Mouse (Mus musculus): ENCODE measurements around the gene Brca1. TPM values are rescaled to one million over a fixed set of nuclear protein-coding genes. Genes with fewer than 3 reads are reported as not detected.

Brca1 gene
- polyA plus RNA-seq, 1 experiment = 1.0 TPM

DNA sequence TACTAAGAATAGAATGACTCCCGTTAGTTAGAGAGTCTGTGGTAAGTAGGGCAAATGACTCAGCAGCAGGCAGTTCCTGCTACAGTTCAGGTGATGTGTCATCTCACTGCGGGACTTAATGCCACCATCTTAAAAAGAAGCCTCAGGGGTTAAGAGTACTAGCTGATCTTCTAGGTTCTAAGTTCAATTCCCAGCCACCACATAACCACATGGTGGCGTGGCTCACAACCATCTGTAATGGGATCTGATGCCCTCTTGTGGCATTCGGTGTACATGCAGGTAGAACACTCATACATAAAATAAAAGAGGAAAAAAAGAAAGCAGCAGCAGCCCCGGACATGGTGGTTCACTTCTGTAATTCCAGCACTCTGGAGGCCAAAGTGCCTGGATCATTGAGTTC, 10.6 kb upstream of the Brca1 start:
- Histone ChIP-seq H3K27me3 (ENCODE audit: control insufficient read depth, insufficient read depth, insufficient read length) (no peaks in the 10 kb centered on the region), H3K79me2 (ENCODE audit: control insufficient read depth, insufficient read depth) (no peaks in the 10 kb centered on the region), H3ac (ENCODE audit: control insufficient read depth, insufficient read length) (no peak overlapping the region), H3K4me3 (no peak overlapping the region), H3K4me2 (ENCODE audit: low read depth) (no peak overlapping the region), H3K36me3 (ENCODE audit: control insufficient read depth, insufficient read depth) (peaks cover 60% of the 10 kb centered on the region)
- no peak for TF ChIP-seq SRF (IDR thresholded peaks at IDR 0.05; ENCODE audit: control insufficient read depth, insufficient read length, low read depth)
- no peak for TF ChIP-seq MAX (IDR thresholded peaks at IDR 0.05; ENCODE audit: low read depth)
- TF ChIP-seq TCF3 (IDR thresholded peaks at IDR 0.05; ENCODE audit: insufficient read length, low read depth) = no peak
- no peak for TF ChIP-seq REST (IDR thresholded peaks at IDR 0.05; ENCODE audit: insufficient read depth, insufficient read length)
- TF ChIP-seq POLR2AphosphoS2 (IDR thresholded peaks at IDR 0.05; ENCODE audit: insufficient read length, low read depth) = no peak

DNA sequence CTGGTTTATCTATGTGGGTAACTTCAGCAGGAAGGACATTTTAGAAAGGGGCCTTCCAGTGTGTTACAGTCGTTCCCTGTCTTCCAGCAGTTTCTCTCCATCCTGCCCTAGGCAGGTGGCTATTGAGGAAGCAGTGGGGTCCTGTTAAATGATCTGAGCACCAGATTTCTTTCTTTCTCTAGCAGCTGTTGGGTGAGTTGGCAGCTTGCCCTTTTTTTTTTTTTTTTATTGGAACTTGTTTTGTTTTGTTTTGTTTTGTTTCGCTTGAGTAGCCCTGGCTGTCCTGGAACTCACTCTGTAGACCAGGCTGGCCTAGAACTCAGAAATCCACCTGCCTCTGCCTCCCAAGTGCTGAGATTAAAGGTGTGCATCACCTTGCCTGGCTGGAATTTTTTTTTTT, 5.2 kb upstream of the Brca1 start:
- peaks cover 40% of the 10 kb centered on the region for H3K36me3 ChIP-seq (ENCODE audit: control insufficient read depth, insufficient read depth)
- no peaks in the 10 kb centered on the region for H3K27me3 ChIP-seq (ENCODE audit: control insufficient read depth, insufficient read depth, insufficient read length)
- H3K4me2 ChIP-seq (ENCODE audit: low read depth) = no peak overlapping the region
- H3ac ChIP-seq (ENCODE audit: control insufficient read depth, insufficient read length) = no peak overlapping the region
- no peak for TF ChIP-seq POLR2A (IDR thresholded peaks at IDR 0.05; ENCODE audit: insufficient read length, low read depth)
- no peak for TF ChIP-seq E2F4 (IDR thresholded peaks at IDR 0.05; ENCODE audit: insufficient read depth)
- TF ChIP-seq TCF3 (IDR thresholded peaks at IDR 0.05; ENCODE audit: insufficient read length, low read depth) = no peak
- TF ChIP-seq MYOG (IDR thresholded peaks at IDR 0.05; ENCODE audit: control insufficient read depth in 1 of 3, insufficient read depth in 1 of 3, insufficient read length in 2 of 3, low read depth in 2 of 3) = no peak
- TF ChIP-seq REST (IDR thresholded peaks at IDR 0.05; ENCODE audit: insufficient read depth, insufficient read length) = no peak
- TF ChIP-seq USF1 (IDR thresholded peaks at IDR 0.05; ENCODE audit: low read depth) = no peak
- no peak for TF ChIP-seq TCF12 (IDR thresholded peaks at IDR 0.05; ENCODE audit: insufficient read depth, poor library complexity, severe bottlenecking)
- TF ChIP-seq SRF (IDR thresholded peaks at IDR 0.05; ENCODE audit: control insufficient read depth, insufficient read length, low read depth) = no peak
- no peak for TF ChIP-seq CEBPB (IDR thresholded peaks at IDR 0.05; ENCODE audit: insufficient read depth, poor library complexity, severe bottlenecking)
- no peak for TF ChIP-seq MYOD1 (IDR thresholded peaks at IDR 0.05; ENCODE audit: control insufficient read depth in 1 of 3, insufficient read length in 2 of 3, low read depth in 2 of 3)
- TF ChIP-seq MAX (IDR thresholded peaks at IDR 0.05; ENCODE audit: low read depth) = no peak
- TF ChIP-seq POLR2AphosphoS2 (IDR thresholded peaks at IDR 0.05; ENCODE audit: insufficient read length, low read depth) = no peak
- peaks cover 33% of the 10 kb centered on the region for H3K79me2 ChIP-seq (ENCODE audit: control insufficient read depth, insufficient read depth)
- no peak overlapping the region for H3K4me3 ChIP-seq

DNA sequence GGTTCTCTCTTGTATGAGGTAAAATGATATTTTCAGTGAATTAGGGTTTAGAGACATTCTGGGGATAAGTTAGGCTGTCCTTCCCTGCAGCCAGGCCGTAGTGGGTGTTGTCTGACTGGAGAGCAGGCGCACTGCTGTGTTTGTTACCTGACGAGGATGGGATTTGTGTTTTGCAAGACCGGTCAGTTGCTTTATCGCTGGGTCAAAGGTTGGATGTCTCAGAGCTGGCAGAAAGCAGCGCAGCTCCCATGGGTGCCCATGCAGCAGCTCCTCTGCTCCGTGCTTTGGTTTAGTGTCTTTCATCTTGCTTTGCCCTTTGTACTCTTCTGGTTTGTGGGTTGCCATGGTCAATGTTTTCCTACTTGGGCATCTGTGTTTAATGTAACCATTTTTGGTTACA, 4.8 kb upstream of the Brca1 start:
- Histone ChIP-seq H3K4me3 (no peak overlapping the region), H3ac (ENCODE audit: control insufficient read depth, insufficient read length) (no peak overlapping the region), H3K79me2 (ENCODE audit: control insufficient read depth, insufficient read depth) (peaks cover 33% of the 10 kb centered on the region), H3K27me3 (ENCODE audit: control insufficient read depth, insufficient read depth, insufficient read length) (no peaks in the 10 kb centered on the region), H3K4me2 (ENCODE audit: low read depth) (no peak overlapping the region), H3K36me3 (ENCODE audit: control insufficient read depth, insufficient read depth) (peaks cover 38% of the 10 kb centered on the region)
- TF ChIP-seq TCF12 (IDR thresholded peaks at IDR 0.05; ENCODE audit: insufficient read depth, poor library complexity, severe bottlenecking) (no peak), MAX (IDR thresholded peaks at IDR 0.05; ENCODE audit: low read depth) (no peak), MYOG (IDR thresholded peaks at IDR 0.05; ENCODE audit: control insufficient read depth in 1 of 3, insufficient read depth in 1 of 3, insufficient read length in 2 of 3, low read depth in 2 of 3) (no peak)

DNA sequence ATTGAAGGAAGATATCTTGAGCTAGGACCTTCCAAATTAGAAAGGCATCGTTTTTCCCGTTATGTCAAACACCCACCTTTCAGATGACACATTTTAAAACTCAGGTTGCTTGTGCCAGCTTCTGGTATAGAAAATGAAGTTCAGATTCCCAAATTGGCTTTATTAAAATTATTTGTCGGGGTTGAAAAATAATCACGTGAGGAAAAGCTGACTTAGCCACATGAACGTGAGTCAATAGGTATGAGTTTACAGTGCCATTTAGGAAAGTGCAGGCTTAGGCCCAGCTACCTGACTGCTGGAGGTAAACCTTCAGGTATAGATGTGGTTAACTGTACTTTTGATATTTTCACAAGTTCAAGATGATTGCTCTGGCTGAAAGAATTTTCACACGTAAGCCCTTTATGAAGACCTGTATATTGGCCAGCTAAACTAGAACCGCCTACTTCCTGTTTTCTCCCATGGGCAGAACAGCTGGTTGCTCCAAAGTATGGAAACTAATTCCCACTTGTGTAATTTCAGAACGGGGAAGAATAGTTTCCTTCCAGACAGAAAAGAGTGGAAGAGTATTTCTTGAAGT, 1.7 kb upstream of the Brca1 start:
- H3K4me3 ChIP-seq = peak overlapping the region; percentile 63

DNA sequence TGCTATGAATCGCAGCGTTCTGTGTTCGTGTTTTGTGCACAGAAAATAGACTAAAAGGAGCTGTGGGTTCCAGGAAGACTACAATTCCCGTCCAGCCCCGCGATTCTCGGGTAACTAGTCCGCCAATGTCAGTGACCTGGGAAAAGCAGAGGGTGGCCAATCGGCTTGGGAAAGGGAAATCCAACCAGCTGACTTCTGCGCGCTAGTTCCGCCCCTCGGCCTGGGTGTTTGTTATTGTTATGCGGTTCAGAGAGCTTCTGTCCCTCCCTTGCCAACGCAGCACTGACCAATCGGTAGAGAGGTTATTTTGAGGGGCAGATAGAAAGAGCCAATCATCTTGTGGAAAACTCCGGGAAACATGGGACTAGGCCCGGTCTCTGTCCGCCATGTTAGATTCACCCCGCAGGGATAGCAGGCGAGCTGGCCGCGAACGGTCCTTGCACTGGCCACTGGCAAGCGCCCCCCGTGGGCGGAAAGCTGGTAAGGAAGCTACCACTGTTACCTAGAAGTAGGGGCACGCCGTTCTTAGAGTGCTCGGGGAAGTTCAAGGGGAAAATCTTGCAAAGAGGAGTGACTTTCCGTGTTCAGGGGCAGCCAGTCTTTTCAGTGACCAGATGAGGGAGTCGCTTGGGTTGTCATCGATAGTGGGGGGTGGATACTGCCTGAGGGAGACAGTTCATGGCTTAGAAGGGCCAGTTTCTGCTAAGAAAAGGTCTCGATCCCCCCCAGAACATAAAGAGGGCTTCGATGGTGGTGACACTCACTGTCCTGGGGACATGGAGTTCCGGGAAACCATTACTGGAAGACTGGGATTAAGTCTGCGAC, 933 bp upstream of the Brca1 start:
- H3K27me3 ChIP-seq (ENCODE audit: control insufficient read depth, insufficient read depth, insufficient read length) = no peaks in the 10 kb centered on the region
- peaks cover 20% of the 10 kb centered on the region for H3K36me3 ChIP-seq (ENCODE audit: control insufficient read depth, insufficient read depth)
- peak overlapping the region; percentile 83 for H3K4me2 ChIP-seq (ENCODE audit: low read depth)
- peaks cover 43% of the 10 kb centered on the region for H3K79me2 ChIP-seq (ENCODE audit: control insufficient read depth, insufficient read depth)
- TF ChIP-seq USF1 (IDR thresholded peaks at IDR 0.05; ENCODE audit: low read depth) = peak; percentile 23
- TF ChIP-seq SRF (IDR thresholded peaks at IDR 0.05; ENCODE audit: control insufficient read depth, insufficient read length, low read depth) = no peak
- peak; percentile 87 for TF ChIP-seq POLR2AphosphoS2 (IDR thresholded peaks at IDR 0.05; ENCODE audit: insufficient read length, low read depth)
- TF ChIP-seq REST (IDR thresholded peaks at IDR 0.05; ENCODE audit: insufficient read depth, insufficient read length) = no peak
- TF ChIP-seq TCF3 (IDR thresholded peaks at IDR 0.05; ENCODE audit: insufficient read length, low read depth) = no peak
- TF ChIP-seq MAX (IDR thresholded peaks at IDR 0.05; ENCODE audit: low read depth) = no peak
- TF ChIP-seq E2F4 (IDR thresholded peaks at IDR 0.05; ENCODE audit: insufficient read depth) = no peak
- TF ChIP-seq TCF12 (IDR thresholded peaks at IDR 0.05; ENCODE audit: insufficient read depth, poor library complexity, severe bottlenecking) = no peak
- no peak for TF ChIP-seq CEBPB (IDR thresholded peaks at IDR 0.05; ENCODE audit: insufficient read depth, poor library complexity, severe bottlenecking)
- peak in 1 of 3 experiments; percentile 8 for TF ChIP-seq MYOD1 (IDR thresholded peaks at IDR 0.05; ENCODE audit: control insufficient read depth in 1 of 3, insufficient read length in 2 of 3, low read depth in 2 of 3)
- no peak for TF ChIP-seq MYOG (IDR thresholded peaks at IDR 0.05; ENCODE audit: control insufficient read depth in 1 of 3, insufficient read depth in 1 of 3, insufficient read length in 2 of 3, low read depth in 2 of 3)
- peak; percentile 85 for TF ChIP-seq POLR2A (IDR thresholded peaks at IDR 0.05; ENCODE audit: insufficient read length, low read depth)
- peak overlapping the region; percentile 63 for H3K4me3 ChIP-seq
- peak overlapping the region; percentile 48 for H3ac ChIP-seq (ENCODE audit: control insufficient read depth, insufficient read length)

More for the DNA sequence above, 1.7 kb upstream of the Brca1 start:
- Histone ChIP-seq H3K4me2 (ENCODE audit: low read depth) (peak overlapping the region; percentile 83), H3K79me2 (ENCODE audit: control insufficient read depth, insufficient read depth) (peaks cover 43% of the 10 kb centered on the region), H3K36me3 (ENCODE audit: control insufficient read depth, insufficient read depth) (peaks cover 21% of the 10 kb centered on the region), H3K27me3 (ENCODE audit: control insufficient read depth, insufficient read depth, insufficient read length) (no peaks in the 10 kb centered on the region), H3ac (ENCODE audit: control insufficient read depth, insufficient read length) (no peak overlapping the region)
- TF ChIP-seq CEBPB (IDR thresholded peaks at IDR 0.05; ENCODE audit: insufficient read depth, poor library complexity, severe bottlenecking) = no peak
- TF ChIP-seq MYOG (IDR thresholded peaks at IDR 0.05; ENCODE audit: control insufficient read depth in 1 of 3, insufficient read depth in 1 of 3, insufficient read length in 2 of 3, low read depth in 2 of 3) = no peak
- TF ChIP-seq E2F4 (IDR thresholded peaks at IDR 0.05; ENCODE audit: insufficient read depth) = no peak
- peak in 1 of 3 experiments; percentile 23 for TF ChIP-seq MYOD1 (IDR thresholded peaks at IDR 0.05; ENCODE audit: control insufficient read depth in 1 of 3, insufficient read length in 2 of 3, low read depth in 2 of 3)

Measured in myocyte (in vitro differentiated cells).